Mouse (Mus musculus) left cerebral cortex, postnatal 4 days (tissue): ENCODE measurements around the gene Vwa3b. TPM values are rescaled to one million over a fixed set of nuclear protein-coding genes. Genes with fewer than 3 reads are reported as not detected.

Experiments
- DNase-seq: peaks from one replicate; pipeline ENCODE4 v3.0.0-alpha.2; 2022
- intact Hi-C: fragments of 180-260 bp; cut with DNase I; formaldehyde crosslinking; loops from one replicate; pipeline ENCODE4 v1.15.1; 2025
- total RNA-seq, 2 experiments: library from RNA; stranded (reverse); gene quantifications; 2 replicates each; pipeline ENCODE4 v1.2.3; 2021

Vwa3b gene
- 1 to 10 TPM; 2.1 to 4.2 TPM for total RNA-seq

GRCm38 (mm10) chr1:37025962-37026686, at the start of gene Vwa3b:
Vwa3b (plus strand) TSS chr1:37026596.
- intact Hi-C loops = loop anchor here (10.0 kb wide), 1 partner anchor 81 kb away; the partner anchor contains the start of gene Tmem131

GRCm38 (mm10) chr1:36976770-36977169, 49.6 kb upstream of the Vwa3b start:
- no peak for DNase-seq
- intact Hi-C loops = no loop called here

More at GRCm38 (mm10) chr1:37025962-37026686, at the start of gene Vwa3b:
- no peak for DNase-seq

- intact Hi-C loops = no loop called here
- DNase-seq = no peak
These were observed 44.0 kb upstream of the Vwa3b start for GRCm38 (mm10) chr1:36982191-36982961.

GRCm38 (mm10) chr1:36983754-36984153, 42.6 kb upstream of the Vwa3b start:
- intact Hi-C loops = no loop called here
- DNase-seq = no peak

GRCm38 (mm10) chr1:36984406-36984805, 42.0 kb upstream of the Vwa3b start:
- no peak for DNase-seq
- intact Hi-C loops = no loop called here

- intact Hi-C loops = no loop called here
- DNase-seq = no peak
These were observed 40.5 kb upstream of the Vwa3b start for GRCm38 (mm10) chr1:36985896-36986295.

GRCm38 (mm10) chr1:36986396-36987160, 39.8 kb upstream of the Vwa3b start:
- intact Hi-C loops = no loop called here
- DNase-seq = no peak

GRCm38 (mm10) chr1:36987172-36988148, 38.9 kb upstream of the Vwa3b start:
- DNase-seq = no peak
- intact Hi-C loops = no loop called here

GRCm38 (mm10) chr1:36988161-36988560, 38.2 kb upstream of the Vwa3b start:
- DNase-seq = no peak
- intact Hi-C loops = no loop called here

- DNase-seq = no peak
- intact Hi-C loops = no loop called here
These were observed 37.8 kb upstream of the Vwa3b start for GRCm38 (mm10) chr1:36988561-36988960.

- intact Hi-C loops = no loop called here
- no peak for DNase-seq
These were observed 32.1 kb upstream of the Vwa3b start for GRCm38 (mm10) chr1:36994296-36994695.

- intact Hi-C loops = no loop called here
- DNase-seq = no peak
These were observed 30.6 kb upstream of the Vwa3b start for GRCm38 (mm10) chr1:36995760-36996159.

GRCm38 (mm10) chr1:36996561-36997213, 29.7 kb upstream of the Vwa3b start:
- DNase-seq = peak; percentile 55
- intact Hi-C loops = no loop called here

GRCm38 (mm10) chr1:37000307-37000706, 26.1 kb upstream of the Vwa3b start:
- intact Hi-C loops = no loop called here
- no peak for DNase-seq

GRCm38 (mm10) chr1:37001636-37002315, 24.6 kb upstream of the Vwa3b start:
- no peak for DNase-seq
- intact Hi-C loops = no loop called here

GRCm38 (mm10) chr1:37002316-37003008, 23.9 kb upstream of the Vwa3b start:
- DNase-seq = no peak
- intact Hi-C loops = no loop called here

- intact Hi-C loops = no loop called here
- no peak for DNase-seq
These were observed 21.9 kb upstream of the Vwa3b start for GRCm38 (mm10) chr1:37004533-37004932.

- DNase-seq = no peak
- intact Hi-C loops = no loop called here
These were observed 21.4 kb upstream of the Vwa3b start for GRCm38 (mm10) chr1:37005036-37005435.
